Mouse (Mus musculus) forebrain, embryonic 10.5 days (tissue): ENCODE measurements around the gene Syde1. TPM values are rescaled to one million over a fixed set of nuclear protein-coding genes. Genes with fewer than 3 reads are reported as not detected.
"Not testable (repeated sequence)": the region's sequence is repeated elsewhere in the genome, so short reads cannot be mapped to it uniquely, and the experiment has no call there.

Experiments
- DNase-seq: peaks from one replicate; pipeline ENCODE4 v3.0.0-alpha.2; 2017; ENCODE audit warnings: low spot score; ENCODE audit errors: extremely low spot score
- H3K27ac ChIP-seq: fragments of 300-500 bp; sonication (generic); 2 replicates; pipeline ENCODE4 v1.5.1; 2016; ENCODE audit warnings: mild to moderate bottlenecking
- H3K27me3 ChIP-seq: fragments of 300-500 bp; sonication (generic); 2 replicates; pipeline ENCODE4 v1.6.1; 2016; ENCODE audit warnings: mild to moderate bottlenecking; ENCODE audit not compliant: poor library complexity, severe bottlenecking
- H3K36me3 ChIP-seq: fragments of 300-500 bp; sonication (generic); replicated peaks from 2 replicates; pipeline ENCODE4 v1.6.1; 2016; ENCODE audit warnings: mild to moderate bottlenecking, moderate library complexity
- H3K4me1 ChIP-seq: fragments of 300-500 bp; sonication (generic); 2 replicates; pipeline ENCODE4 v1.6.1; 2016
- H3K4me3 ChIP-seq: fragments of 300-500 bp; sonication (generic); 2 replicates; pipeline ENCODE4 v1.5.1; 2016; ENCODE audit warnings: mild to moderate bottlenecking, moderate library complexity
- H3K9me3 ChIP-seq: fragments of 300-500 bp; sonication (generic); 2 replicates; pipeline ENCODE4 v1.6.1; 2016; ENCODE audit warnings: mild to moderate bottlenecking, moderate library complexity
- WGBS: fragments of 180-500 bp; shearing (Covaris S2); methylation state at CpG from one replicate; pipeline ENCODE4 v1.1.7; 2016; 5-methylcytosine and 5-hydroxymethylcytosine counted together
- polyA plus RNA-seq: library from polyadenylated mRNA; unstranded; fragments of >200 nt; fragmentation: Nextera tagmentation; extraction: Ambion mirVana; gene quantifications from 2 replicates; pipeline ENCODE4 v1.2.1, GENCODE M21; 2016

Syde1 gene
- 13.3 and 14.8 TPM in 2 replicates for polyA plus RNA-seq

DNA sequence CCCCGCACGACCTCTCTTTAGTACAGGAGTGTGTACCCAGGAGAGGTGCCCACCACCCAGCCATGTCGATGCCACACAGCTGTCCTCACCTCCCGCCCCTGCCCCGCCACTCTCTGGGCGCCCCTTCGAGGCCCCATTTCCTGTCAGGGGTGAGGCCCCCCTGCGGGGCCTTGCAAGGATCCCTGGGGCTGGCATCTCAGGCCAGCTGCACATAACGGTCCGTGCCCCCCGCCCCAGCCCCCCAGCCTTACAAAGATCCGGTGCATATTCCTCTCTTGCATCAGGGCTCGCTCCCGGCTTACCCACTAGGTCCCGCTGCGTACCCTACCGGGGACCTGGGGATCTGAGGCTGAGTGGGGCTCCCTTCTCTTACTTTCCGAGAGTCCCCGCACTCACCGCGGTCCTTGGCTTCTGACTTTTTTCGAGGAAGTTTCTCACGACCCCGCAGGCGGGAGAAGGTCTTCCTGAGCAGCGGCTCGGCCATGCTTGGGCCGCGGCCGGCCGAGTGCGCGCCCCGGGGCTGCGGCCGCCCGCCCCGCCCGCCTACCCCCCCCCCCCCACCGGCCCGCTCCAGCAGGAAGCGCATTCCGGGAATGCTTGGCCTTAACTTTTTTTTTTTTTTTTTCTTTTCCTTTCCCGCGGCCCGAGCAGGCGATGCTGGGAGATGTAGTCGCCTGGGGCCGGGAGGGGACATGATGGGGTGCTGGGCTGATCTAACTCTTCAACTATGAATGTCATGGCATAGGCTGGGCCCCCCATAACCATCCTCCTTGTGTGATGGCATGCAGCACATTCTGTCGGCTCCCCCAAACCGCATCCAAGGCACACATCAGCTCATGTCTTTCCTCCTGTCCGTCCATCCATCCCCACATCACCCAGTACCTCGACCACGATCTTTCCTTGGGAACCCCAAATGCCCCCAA lies at the start of gene Syde1:
Gene Syde1, minus strand, starts transcription at position 559 of the 923 bp plus-strand sequence.
- H3K9me3 ChIP-seq: no peaks in the 10 kb centered on the region
- H3K27ac ChIP-seq: peak within 1 kb of the TSS; percentile 93
- H3K36me3 ChIP-seq: peaks cover 32% of the 10 kb centered on the region
- H3K27me3 ChIP-seq: no peaks in the 10 kb centered on the region
- peak within 1 kb of the TSS; percentile 76 for H3K4me3 ChIP-seq
- peak; percentile 57 for DNase-seq
- WGBS: 3% methylated on average over 52 of the region's 54 CpGs
- H3K4me1 ChIP-seq: peaks cover 25% of the 10 kb centered on the region

DNA sequence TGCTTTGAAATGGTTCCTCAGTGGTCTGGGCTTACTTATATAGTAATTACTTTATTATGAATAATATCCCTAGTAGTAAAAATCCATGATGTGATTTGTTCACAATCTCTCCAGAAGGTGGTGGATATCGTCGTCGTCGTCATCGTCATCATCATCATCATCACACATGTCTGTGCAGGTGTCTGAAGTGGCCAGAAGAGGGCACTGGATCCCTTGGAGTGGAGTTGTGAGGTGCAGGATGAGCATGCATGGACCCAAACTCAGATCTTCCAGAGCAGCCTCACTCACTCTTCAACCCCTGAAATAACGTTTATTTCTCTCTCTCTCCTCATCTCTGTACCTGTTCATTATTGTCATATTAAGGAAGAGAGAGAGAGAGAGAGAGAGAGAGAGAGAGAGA lies 40.5 kb upstream of the Syde1 start:
- no peaks in the 10 kb centered on the region for H3K4me1 ChIP-seq
- no peak overlapping the region for H3K4me3 ChIP-seq
- WGBS: 20% methylated on average over 6 of the region's 6 CpGs
- H3K27ac ChIP-seq: no peak overlapping the region
- no peaks in the 10 kb centered on the region for H3K9me3 ChIP-seq
- H3K27me3 ChIP-seq: no peaks in the 10 kb centered on the region
- H3K36me3 ChIP-seq: no peaks in the 10 kb centered on the region
- peak; percentile 34 for DNase-seq

DNA sequence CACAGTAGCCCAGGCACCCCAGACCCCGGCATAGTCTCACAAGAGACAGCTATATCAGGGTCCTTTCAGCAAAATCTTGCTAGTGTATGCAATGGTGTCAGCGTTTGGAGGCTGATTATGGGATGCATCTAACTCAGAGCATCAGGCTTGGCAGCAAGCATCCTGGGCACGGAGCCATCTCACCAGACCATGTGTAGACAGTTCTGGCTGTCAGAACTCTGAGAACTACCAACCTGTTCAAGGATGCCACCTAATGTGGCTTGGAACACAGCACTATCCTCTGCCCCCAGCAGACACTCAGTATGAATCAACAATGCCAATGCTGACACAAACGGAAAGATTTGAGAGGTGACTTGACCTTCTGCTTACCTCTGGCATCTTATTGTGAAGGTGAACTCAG lies 38.4 kb upstream of the Syde1 start:
- Histone ChIP-seq H3K27me3 (no peaks in the 10 kb centered on the region), H3K9me3 (no peaks in the 10 kb centered on the region), H3K4me3 (no peak overlapping the region), H3K36me3 (no peaks in the 10 kb centered on the region), H3K27ac (no peak overlapping the region), H3K4me1 (no peaks in the 10 kb centered on the region)
- DNase-seq: no peak
- WGBS: 88% methylated on average over 4 of the region's 4 CpGs

DNA sequence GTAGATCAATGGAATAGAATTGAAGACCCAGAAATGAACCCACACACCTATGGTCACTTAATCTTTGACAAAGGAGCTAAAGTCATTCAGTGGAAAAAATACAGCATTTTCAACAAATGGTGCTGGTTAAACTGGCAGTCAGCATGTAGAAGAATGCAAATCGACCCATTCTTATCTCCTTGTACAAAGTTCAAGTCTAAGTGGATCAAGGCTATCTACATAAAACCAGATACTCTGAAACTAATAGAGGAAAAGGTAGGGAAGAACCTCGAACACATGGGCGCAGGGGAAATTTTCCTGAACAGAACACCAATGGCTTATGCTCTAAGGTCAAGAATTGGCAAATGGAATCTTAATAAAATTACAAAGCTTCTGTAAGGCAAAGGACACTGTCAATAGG lies 31.4 kb upstream of the Syde1 start:
- WGBS: 87% methylated on average over 3 of the region's 3 CpGs

DNA sequence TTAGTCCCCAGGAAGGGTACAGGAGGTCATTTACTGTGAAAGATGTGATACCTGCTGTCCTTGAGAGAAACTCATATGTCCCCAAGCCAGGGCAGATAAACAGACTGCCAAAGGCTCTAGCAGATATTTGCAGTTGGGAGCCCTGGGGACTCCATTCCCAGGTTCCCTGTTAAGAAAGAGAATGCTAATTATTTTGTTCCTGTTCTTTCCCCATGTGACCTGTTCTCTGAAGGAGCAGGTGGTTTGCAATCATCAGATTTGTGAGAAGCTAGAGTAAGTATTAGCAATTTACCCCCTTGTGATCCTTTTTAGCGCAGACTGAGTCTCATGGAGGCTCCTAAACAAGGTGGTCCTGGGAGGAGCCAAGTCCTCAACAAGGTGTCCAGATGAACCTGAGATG lies 26.2 kb upstream of the Syde1 start, which contains the start of gene Olfr1357:
Gene Olfr1357, minus strand, starts transcription at position 101 of the 400 bp plus-strand sequence.
- H3K4me1 ChIP-seq: no peaks in the 10 kb centered on the region
- WGBS: 81% methylated on average over 1 of the region's 1 CpGs
- H3K4me3 ChIP-seq: no peak within 1 kb of the TSS
- H3K36me3 ChIP-seq: no peaks in the 10 kb centered on the region
- DNase-seq: no peak
- H3K27me3 ChIP-seq: no peaks in the 10 kb centered on the region
- no peak within 1 kb of the TSS for H3K27ac ChIP-seq
- H3K9me3 ChIP-seq: no peaks in the 10 kb centered on the region

More for the DNA sequence above, 31.4 kb upstream of the Syde1 start:
- H3K4me3 ChIP-seq, H3K27ac ChIP-seq, H3K36me3 ChIP-seq, DNase-seq, H3K4me1 ChIP-seq, H3K27me3 ChIP-seq, H3K9me3 ChIP-seq: not testable (repeated sequence)

DNA sequence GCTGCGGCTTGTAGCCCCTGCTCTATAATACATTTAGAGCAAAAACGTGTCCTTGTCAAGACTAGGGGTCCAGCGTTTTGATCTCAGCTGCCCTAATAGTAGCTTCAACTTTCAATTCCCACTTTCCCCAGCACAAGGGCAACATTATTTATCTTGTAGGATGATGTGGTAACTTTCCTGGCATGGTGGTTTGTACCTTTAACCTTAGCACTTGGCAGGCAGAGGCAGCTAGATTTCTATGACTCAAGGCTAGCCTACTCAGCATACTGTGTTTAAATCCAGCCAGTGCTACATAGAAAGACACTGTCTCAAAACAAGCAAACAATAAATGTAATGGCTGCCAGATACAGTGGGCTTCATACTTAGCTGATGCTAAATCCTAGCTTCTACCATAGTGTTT lies 15.8 kb upstream of the Syde1 start:
- H3K27ac ChIP-seq: no peak overlapping the region
- H3K9me3 ChIP-seq: no peaks in the 10 kb centered on the region
- H3K36me3 ChIP-seq: no peaks in the 10 kb centered on the region
- H3K4me1 ChIP-seq: no peaks in the 10 kb centered on the region
- no peak overlapping the region for H3K4me3 ChIP-seq
- 79% methylated on average over 3 of the region's 3 CpGs for WGBS
- no peaks in the 10 kb centered on the region for H3K27me3 ChIP-seq
- no peak for DNase-seq

DNA sequence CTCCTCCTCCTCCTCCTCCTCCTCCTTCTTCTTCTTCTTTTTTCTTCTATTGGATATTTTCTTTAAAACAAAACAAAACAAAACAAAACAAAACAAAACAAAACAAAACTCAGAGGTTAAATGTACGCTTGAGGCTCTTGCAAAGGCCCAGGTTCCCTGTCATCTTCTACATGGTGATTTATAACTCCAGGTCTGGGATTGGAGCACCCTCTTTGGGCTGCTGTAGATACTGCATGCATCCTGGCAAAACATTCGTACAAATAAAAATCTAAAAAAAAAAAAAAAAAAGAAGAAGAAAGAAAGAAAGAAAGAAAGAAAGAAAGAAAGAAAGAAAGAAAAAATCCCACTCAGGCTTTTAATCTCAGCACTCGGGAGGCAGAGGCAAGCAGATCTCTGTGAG lies 13.3 kb upstream of the Syde1 start:
- DNase-seq: no peak
- Histone ChIP-seq H3K4me1 (no peaks in the 10 kb centered on the region), H3K9me3 (no peaks in the 10 kb centered on the region), H3K4me3 (no peak overlapping the region), H3K27ac (no peak overlapping the region), H3K36me3 (no peaks in the 10 kb centered on the region), H3K27me3 (no peaks in the 10 kb centered on the region)
- WGBS: 66% methylated on average over 3 of the region's 3 CpGs

DNA sequence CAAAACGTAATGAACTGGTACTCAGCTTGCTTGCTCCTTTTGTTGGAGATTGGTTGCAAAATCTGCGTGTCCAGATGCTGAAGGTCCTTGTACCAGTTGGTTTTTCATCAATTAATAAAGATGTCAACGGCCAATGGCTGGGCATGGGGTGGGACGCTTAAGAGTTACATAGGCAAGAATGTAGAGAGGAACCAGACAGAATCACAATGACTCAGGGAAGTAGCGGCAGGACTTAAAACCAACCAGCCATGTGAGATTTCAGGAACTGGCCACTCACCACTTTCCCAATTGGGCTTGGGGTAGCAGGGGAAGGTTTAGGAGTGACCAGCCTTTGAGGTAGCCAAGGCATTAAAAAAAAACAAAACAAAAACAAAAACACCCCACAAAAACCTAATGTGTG lies 8.1 kb upstream of the Syde1 start:
- no peak for DNase-seq
- Histone ChIP-seq H3K9me3 (no peaks in the 10 kb centered on the region), H3K36me3 (no peaks in the 10 kb centered on the region), H3K4me3 (no peak overlapping the region), H3K4me1 (no peaks in the 10 kb centered on the region), H3K27ac (no peak overlapping the region), H3K27me3 (no peaks in the 10 kb centered on the region)
- WGBS: 92% methylated on average over 5 of the region's 5 CpGs

DNA sequence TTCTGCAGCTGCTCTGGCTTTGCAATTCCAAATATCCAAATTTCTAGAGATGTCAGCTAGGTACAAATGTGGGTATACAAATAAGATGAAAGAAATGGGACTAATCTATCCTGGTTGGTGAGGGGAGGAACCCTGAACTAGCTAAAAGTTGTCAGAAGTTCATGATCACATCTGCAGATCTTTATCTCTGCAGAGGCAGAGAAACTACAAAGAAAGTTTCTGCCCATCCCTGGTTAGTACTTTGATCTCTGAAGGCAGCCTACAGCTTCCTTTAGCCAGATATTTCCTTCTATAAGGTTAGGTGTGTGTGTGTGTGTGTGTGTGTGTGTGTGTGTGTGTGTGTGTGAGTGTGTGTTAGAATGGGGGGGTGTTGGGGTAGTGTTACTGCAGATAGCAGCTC lies 2.8 kb upstream of the Syde1 start:
- H3K27ac ChIP-seq: no peak overlapping the region
- no peaks in the 10 kb centered on the region for H3K27me3 ChIP-seq
- no peak overlapping the region for H3K4me3 ChIP-seq
- no peaks in the 10 kb centered on the region for H3K9me3 ChIP-seq
- H3K36me3 ChIP-seq: peaks cover 5% of the 10 kb centered on the region
- H3K4me1 ChIP-seq: peaks cover 25% of the 10 kb centered on the region
- no peak for DNase-seq

DNA sequence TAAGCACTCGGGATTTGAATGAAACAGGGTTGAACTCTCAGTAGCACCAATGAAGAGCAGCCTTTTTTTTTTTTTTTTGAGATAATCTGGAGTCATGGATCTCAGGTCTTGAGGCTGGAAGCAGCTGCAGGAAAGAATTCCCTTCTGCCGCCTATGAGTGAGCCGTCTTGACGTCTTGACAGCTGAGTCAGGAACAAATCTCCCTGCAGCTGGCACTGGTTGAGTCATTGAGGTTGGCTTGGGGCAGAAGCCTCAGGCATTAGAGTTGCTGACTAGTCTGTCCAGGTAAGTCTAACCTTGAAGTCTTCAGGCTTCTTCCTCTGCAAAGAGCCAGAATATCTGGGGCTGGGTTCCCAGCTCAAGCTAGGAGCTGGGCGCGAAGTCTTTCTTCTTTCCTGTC lies 2.4 kb upstream of the Syde1 start:
- Histone ChIP-seq H3K36me3 (peaks cover 9% of the 10 kb centered on the region), H3K4me1 (peaks cover 25% of the 10 kb centered on the region), H3K4me3 (no peak overlapping the region), H3K9me3 (no peaks in the 10 kb centered on the region), H3K27me3 (no peaks in the 10 kb centered on the region), H3K27ac (no peak overlapping the region)
- 84% methylated on average over 6 of the region's 6 CpGs for WGBS
- no peak for DNase-seq

DNA sequence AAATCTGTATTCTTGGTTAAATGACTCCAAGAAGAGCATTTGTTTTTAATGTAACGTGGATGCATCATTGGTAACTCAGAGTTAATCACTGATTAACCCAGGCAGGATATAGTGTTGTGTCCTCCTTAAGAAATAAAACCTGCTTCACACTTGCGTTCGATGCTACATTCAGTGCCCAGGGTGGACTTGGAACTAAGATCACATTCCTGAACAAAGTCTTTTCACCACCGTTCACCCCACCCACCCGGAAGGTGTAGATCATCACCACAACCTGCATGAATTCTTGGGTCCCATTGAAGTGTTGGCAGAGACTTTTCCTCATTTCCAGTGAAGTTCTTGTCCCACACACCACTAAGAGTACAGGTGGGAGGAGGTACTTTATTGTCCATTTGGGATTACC lies 2.0 kb upstream of the Syde1 start:
- H3K27ac ChIP-seq: no peak overlapping the region
- no peak overlapping the region for H3K4me3 ChIP-seq
- peaks cover 25% of the 10 kb centered on the region for H3K4me1 ChIP-seq
- H3K36me3 ChIP-seq: peaks cover 13% of the 10 kb centered on the region
- 90% methylated on average over 5 of the region's 5 CpGs for whole genome bisulfite sequencing
- H3K9me3 ChIP-seq: no peaks in the 10 kb centered on the region
- DNase-seq: no peak
- no peaks in the 10 kb centered on the region for H3K27me3 ChIP-seq

DNA sequence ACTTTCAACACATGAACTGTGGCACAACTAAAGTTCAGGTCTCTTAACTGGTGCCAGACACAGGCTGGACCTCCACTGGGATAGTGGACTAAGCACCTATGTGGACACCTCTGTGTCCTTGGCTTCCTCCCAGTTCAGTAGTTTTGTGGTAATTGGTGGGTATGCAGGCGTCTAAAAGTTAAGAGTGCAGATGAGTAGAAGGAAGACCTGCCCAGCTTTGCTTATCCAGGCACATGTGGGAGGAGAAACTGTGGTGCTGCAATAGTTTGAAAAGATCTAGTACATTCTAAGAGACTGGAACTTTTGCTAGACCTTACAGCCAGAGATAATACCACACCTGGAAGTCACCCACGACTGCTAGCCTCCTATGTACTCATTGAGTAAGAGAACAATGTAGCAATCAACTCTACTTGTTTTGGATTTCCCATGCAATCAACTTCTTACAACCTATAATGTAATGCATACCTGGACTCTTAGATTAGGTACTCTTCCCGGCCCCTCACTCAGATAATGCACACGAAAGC lies 1.2 kb upstream of the Syde1 start:
- peaks cover 25% of the 10 kb centered on the region for H3K4me1 ChIP-seq
- 91% methylated on average over 4 of the region's 4 CpGs for WGBS
- H3K27ac ChIP-seq: no peak overlapping the region
- H3K9me3 ChIP-seq: no peaks in the 10 kb centered on the region
- H3K4me3 ChIP-seq: no peak overlapping the region
- H3K27me3 ChIP-seq: no peaks in the 10 kb centered on the region
- DNase-seq: no peak
- H3K36me3 ChIP-seq: peaks cover 20% of the 10 kb centered on the region

DNA sequence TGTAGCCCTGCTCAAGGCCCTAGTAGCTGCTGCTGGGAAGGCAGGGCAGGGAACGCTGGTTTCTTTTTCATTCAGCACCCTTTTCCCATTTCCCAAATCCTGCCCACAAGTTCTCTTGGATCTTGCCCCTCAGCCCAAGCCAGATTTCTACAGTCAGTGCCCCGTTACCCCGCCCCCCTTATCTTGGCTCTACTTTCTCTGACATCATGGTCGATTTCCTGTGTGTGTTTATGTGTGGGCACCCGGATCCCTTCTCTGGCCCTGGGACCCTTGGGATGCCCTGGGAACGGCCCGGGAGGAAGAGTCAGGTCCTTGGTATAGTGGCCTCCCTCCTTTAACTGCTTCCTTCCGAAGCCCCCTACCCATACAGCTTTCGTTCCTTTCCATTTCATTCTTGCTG lies 1.0 kb downstream of the Syde1 start:
- H3K27me3 ChIP-seq: no peaks in the 10 kb centered on the region
- H3K36me3 ChIP-seq: peaks cover 41% of the 10 kb centered on the region
- peak overlapping the region; percentile 76 for H3K4me3 ChIP-seq
- DNase-seq: no peak
- H3K4me1 ChIP-seq: peaks cover 25% of the 10 kb centered on the region
- no peaks in the 10 kb centered on the region for H3K9me3 ChIP-seq
- WGBS: 52% methylated on average over 9 of the region's 9 CpGs
- H3K27ac ChIP-seq: peak overlapping the region; percentile 93
